Mouse (Mus musculus) gastrocnemius, postnatal 4 days (tissue): ENCODE measurements around the gene Abca16. TPM values are rescaled to one million over a fixed set of nuclear protein-coding genes. Genes with fewer than 3 reads are reported as not detected.

Source experiments
- DNase-seq, 2 experiments: peaks; one replicate each; pipeline ENCODE4 v3.0.0; 2021 to 2022; ENCODE audit warnings: low spot score in 2 of 2, mixed read lengths in 2 of 2
- long read RNA-seq, 2 experiments: library from polyadenylated mRNA; stranded (forward); transcript quantifications; one replicate each; pipeline ENCODE4 v2.0.0; 2021
- total RNA-seq, 2 experiments: library from RNA; stranded (reverse); gene quantifications; 2 replicates each; pipeline ENCODE4 v1.2.3; 2021

Gene Abca16
- total RNA-seq = not detected
- long read RNA-seq, experiment 1 = 0 reads
- long read RNA-seq, experiment 2 = 0 reads

DNA sequence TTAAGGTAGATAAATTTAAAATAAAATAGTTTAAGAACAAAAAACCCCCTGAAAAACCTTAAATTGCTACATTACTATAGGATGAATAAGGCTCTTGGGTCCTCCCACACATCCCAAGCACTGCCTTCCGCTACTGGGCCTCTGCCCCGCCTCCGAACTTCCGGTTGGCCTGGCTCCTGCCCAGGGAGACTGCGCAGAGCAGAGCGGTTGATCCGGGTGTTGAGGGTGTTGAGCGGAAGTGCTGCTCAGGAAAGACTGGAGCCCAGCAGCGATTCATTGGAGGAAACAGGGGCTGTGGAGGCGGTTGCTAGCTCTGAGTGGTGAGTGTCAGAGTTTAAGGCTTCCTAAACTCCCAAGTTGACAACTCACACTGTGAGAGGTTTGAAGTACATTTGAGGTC lies at the start of gene Abca16:
Gene Abca16 (plus strand): TSS at position 201 of the 400 bp plus-strand sequence.
- DNase-seq = no peak

DNA sequence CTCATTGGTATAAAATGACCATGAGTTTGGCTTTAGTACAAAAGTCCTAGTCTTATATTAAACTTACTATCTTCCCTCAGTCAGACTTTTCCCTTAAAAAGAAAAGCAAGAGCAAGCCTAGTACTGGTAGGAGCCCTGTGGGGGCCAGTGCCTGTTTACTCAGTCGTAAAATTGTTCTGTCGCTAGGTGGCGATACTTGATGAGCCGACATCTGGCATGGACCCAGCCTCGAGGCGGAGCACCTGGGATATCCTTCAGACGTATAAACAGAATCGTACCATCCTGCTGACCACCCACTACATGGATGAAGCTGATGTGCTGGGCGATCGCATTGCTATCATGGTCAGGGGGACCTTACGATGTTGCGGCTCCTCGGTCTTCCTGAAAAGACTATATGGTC lies 48.3 kb upstream of the Abca16 start:
- no peak for DNase-seq

DNA sequence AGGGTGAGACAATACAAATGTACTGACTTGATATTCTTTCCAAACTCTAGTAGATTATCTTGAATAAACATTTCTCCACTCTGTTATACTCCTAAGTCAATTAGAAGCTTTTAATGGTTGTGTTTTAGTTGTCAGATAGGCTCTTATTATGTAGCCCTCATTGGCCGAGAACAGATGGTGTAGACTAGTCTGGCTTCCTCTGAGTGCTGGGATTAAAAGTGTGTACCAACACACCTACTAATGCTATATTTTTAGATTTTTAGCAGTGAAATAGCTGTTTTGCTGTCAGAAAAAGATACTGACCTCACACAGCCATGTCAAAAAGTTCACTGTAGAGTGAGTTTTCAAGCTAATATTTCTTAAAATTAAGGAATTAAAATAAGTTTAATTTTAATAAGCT lies 2.9 kb downstream of the Abca16 start:
- DNase-seq = no peak

DNA sequence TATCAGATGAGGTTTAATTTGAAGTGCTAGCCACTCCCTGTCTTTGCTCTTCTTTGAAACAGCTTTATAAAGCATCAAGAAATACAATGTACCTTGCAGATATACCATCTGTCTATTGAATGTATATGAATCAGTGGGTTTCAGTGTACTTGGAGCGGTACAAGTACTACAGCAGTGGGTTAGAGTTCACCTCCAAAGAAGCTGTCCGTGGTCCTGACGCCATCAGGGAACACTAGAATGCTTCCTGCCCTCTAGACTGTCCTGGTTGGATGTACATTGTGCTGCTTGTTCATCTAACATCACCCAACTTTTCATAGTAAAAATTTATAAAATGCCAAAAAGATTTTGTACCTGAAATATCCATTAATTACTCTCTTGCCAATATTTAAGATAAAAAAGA lies 17.2 kb downstream of the Abca16 start:
- DNase-seq = no peak

DNA sequence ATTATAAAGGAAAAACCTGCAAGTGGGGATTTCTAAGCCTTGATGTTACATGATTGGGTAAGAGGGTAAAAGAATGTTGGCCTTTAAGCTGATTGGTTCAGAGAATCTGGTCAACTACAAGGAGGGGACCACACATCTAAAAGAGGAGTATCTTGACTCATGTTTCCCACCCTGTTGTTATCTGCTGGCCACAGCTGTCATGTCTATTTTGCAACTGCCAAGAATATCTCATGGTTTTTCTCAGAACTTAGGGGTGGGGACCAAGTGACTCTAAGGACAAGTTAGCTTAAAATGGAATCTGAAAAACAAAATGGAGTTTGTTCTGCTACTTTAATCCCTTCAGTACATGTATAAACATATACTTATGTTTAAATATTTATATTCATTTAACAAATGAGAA lies 22.0 kb downstream of the Abca16 start:
- DNase-seq = no peak

DNA sequence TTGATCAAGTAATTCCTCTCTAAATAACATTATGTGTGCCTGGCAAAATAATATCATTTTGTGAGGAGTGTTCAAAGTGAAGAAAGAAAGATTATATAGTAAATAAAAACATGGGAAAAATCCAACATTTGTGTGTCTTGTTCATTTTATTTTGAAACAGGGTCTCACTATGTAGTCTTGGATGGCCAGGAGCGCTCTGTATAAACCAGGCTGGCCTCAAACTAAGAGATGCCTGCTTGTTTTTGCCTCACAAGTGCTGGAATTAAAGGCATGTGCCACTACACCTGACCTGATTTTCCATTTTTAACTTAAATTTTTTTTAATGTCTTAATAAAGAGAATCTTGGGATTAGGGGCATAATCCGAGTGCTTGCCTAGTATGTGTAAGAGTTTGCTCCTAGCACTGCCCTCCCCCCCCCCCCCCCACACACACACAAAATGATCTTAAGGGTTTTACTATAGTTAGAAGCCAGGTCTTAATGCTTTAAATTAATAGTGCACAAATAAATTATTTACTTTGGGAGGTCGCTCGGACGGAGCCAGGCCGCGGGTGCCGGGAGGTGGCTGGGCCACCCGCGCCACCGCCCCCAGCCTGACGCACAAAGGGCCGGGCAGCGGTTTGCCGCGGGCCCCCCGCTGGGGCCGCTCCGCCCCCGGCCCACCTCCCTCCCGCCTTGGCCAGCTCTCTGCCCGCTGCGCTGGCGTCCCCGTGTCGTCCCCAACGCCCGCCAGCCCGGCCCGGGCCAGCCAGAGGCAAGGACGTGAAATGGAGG lies 94.6 kb downstream of the Abca16 start:
- DNase-seq = no peak

DNA sequence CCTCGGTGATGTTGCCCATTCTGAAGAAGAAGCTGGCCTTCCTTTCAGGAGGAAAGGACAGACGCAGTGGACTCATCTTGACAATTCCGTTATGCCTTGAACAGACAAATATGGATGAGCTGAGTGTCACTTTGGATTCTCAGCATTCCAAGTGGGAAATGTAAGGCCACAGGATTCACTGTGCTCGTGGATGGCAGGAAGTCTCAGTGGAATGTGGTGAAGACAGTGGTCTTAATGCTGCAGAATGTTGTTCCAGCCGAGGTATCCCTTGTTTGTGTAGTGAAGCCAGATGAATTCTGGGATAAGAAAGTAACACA lies 95.2 kb downstream of the Abca16 start:
- DNase-seq = no peak

DNA sequence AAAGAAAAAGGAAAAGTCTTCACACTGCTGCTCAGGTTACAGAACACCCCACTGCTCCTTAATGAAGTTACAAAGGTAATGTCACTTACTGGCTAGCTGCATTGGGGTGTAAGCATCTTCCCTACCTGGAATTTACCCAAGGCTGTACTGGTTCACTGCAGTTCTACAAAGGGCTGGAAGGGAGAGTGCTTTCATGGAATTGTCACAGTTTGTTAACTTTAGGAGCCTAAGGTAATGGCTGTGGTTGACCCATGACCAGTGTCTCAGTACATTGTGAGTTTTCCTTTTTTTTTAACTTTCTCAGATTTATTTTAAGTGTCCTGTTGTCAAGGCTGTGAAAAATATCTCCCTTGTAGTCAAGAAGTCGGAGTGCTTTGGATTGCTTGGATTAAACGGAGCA lies 125.4 kb downstream of the Abca16 start:
- DNase-seq = no peak

DNA sequence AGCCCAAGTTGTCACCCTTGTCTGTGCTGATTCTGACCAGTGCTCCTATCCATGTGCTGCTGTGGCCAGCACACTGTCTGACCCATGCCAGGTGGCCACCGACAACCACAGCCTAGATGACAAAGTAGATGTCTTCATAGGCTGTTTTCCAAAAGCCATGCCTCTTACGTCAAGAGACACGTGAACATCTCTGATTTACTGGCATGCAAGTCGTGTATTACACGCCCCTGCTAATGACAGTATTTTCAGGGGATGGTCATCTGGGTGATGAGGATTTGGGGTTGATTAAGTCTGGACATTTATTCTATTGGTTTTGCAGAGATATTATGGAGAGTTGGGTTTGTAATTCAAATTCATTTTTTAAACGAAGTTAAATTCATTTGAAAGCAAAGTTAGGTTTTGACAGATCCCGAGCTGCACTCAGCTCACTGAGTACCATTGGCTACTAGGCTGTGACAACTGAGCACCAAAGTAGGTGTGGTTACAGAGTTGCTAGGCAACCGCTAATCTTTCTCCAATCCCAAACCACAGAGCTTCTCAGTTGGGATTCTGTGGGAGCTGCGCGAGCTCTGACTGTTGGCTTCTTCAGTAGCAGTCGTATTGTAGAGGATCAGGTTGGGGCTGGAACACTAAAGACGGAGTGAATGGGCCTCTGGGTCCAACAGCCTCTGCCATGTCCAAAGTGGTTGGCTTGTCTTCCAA lies 143.2 kb downstream of the Abca16 start:
- DNase-seq = no peak

DNA sequence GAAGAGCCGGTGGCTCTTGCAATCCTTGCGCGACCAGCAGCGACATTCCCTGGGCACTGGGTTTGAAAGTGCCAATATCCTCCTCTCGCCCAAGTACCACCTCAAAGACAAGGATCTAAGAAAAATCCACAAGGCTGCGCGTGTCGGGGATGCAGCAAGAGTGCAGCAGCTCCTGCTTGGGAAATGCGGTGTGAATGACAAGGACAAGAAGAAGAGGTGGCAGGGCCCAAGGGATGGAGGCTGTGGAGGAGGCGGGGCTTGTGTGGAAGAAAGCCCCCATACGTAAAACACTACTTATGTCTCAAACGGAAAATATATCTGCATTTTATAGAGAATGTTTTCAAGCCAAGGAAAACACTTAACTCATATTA lies 143.7 kb downstream of the Abca16 start:
- no peak for DNase-seq

DNA sequence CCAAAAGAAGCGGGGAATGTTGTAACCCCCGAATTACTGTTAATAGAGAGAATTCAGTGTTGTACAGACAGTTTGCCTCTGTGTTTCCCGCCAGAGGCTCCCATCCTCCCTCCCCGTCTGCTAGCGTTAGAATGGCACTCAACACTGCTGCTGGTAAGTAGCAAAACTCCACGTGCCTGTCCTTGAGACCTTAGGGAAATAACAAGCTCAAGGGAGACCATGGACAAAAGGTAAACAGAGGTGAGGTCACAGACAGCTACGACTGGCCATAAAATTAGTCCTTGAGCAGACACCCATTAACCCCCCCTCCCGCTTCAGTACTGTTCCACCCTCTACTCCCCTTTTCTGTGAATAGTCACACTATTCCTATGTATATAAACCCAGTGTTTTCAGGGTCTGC lies 157.9 kb downstream of the Abca16 start:
- no peak for DNase-seq

DNA sequence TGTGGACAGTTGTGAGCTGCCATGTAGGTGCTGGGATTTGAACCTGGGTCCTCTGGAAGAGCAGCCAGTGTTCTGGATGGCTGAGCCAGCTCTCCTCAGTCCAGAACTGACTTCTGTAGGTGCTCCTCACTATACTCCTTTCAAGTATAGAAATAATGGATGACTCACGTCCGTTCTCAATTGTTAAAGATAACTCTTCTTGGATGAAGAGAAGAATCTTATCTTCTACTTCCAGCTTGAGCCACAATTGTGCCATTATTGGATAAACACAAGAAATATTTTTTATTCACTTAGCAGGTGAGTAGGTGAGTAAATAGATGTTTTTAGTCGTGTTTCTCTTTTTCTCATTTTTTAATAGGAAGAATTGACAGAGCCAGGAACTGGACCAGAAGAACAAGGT lies 167.1 kb downstream of the Abca16 start:
- DNase-seq = no peak

Other genes with a start within 250 kb of the Abca16 start
- under 1 TPM; 0.10 TPM for gene Anks4b, start 235.8 kb upstream of the Abca16 start, total RNA-seq
- gene Crym, start 207.5 kb upstream of the Abca16 start, total RNA-seq = 10 to 100 TPM; 20.3 to 22.2 TPM
- not detected for gene Abca14, start 205.7 kb upstream of the Abca16 start, total RNA-seq
- not detected for gene Abca15, start 81.0 kb upstream of the Abca16 start, total RNA-seq
- 100 to 1,000 TPM; 395 to 428 TPM for gene Uqcrc2, start 225.5 kb downstream of the Abca16 start, total RNA-seq